Mouse (Mus musculus) naive thymus-derived CD4-positive, alpha-beta T cell, adult 2 months (primary cell): ENCODE data around the gene Paxbp1.
"Not testable (repeated sequence)": the region's sequence is repeated elsewhere in the genome, so short reads cannot be mapped to it uniquely, and the experiment has no call there.

Experiments
- DNase-seq: peaks from one replicate; pipeline ENCODE4 v3.0.0-alpha.2; 2011; ENCODE audit warnings: low read depth

Paxbp1 gene

GRCm38 (mm10) chr16:91044270-91045182 lies at the start of gene Paxbp1:
Gene Paxbp1, minus strand, starts transcription at chr16:91044543.
- DNase-seq: peak; percentile 99

GRCm38 (mm10) chr16:91086642-91087306 lies 42.4 kb upstream of the Paxbp1 start:
- DNase-seq: no peak

GRCm38 (mm10) chr16:91085239-91085825 lies 41.0 kb upstream of the Paxbp1 start:
- DNase-seq: no peak

- no peak for DNase-seq
Measured at GRCm38 (mm10) chr16:91084307-91085238, 40.2 kb upstream of the Paxbp1 start.

- no peak for DNase-seq
Measured at GRCm38 (mm10) chr16:91083002-91083646, 38.8 kb upstream of the Paxbp1 start.

- DNase-seq: peak; percentile 86
Measured at GRCm38 (mm10) chr16:91081508-91081907, 37.2 kb upstream of the Paxbp1 start.

- DNase-seq: peak; percentile 71
Measured at GRCm38 (mm10) chr16:91076180-91076579, 31.8 kb upstream of the Paxbp1 start.

- not testable (repeated sequence) for DNase-seq
Measured at GRCm38 (mm10) chr16:91075423-91075822, 31.1 kb upstream of the Paxbp1 start.

GRCm38 (mm10) chr16:91073163-91073892 lies 29.0 kb upstream of the Paxbp1 start:
- peak; percentile 94 for DNase-seq

- no peak for DNase-seq
Measured at GRCm38 (mm10) chr16:91072256-91072655, 27.9 kb upstream of the Paxbp1 start.

- no peak for DNase-seq
Measured at GRCm38 (mm10) chr16:91068969-91069368, 24.6 kb upstream of the Paxbp1 start.

GRCm38 (mm10) chr16:91067122-91067521 lies 22.8 kb upstream of the Paxbp1 start:
- no peak for DNase-seq

GRCm38 (mm10) chr16:91064583-91065365 lies 20.4 kb upstream of the Paxbp1 start:
- no peak for DNase-seq

- peak; percentile 55 for DNase-seq
Measured at GRCm38 (mm10) chr16:91063786-91064185, 19.4 kb upstream of the Paxbp1 start.

- DNase-seq: peak; percentile 45
Measured at GRCm38 (mm10) chr16:91061531-91062318, 17.4 kb upstream of the Paxbp1 start.

GRCm38 (mm10) chr16:91057741-91058140 lies 13.4 kb upstream of the Paxbp1 start:
- no peak for DNase-seq

GRCm38 (mm10) chr16:91057261-91057660 lies 12.9 kb upstream of the Paxbp1 start:
- peak; percentile 67 for DNase-seq

GRCm38 (mm10) chr16:91056043-91056821 lies 11.9 kb upstream of the Paxbp1 start:
- peak; percentile 91 for DNase-seq
